Mouse (Mus musculus) ES-Bruce4 (cell line): Measurements from ENCODE around the gene Snx30.

Experiments used
- CTCF ChIP-seq: IDR thresholded peaks from one replicate; pipeline ENCODE4 v1.8.1; 2011; ENCODE audit warnings: low read depth, low read length
- EP300 ChIP-seq: IDR thresholded peaks from 2 replicates; pipeline ENCODE4 v1.6.1; 2011; ENCODE audit warnings: low read depth, low read length; ENCODE audit not compliant: insufficient read depth
- POLR2A ChIP-seq: IDR thresholded peaks from one replicate; pipeline ENCODE4 v1.8.1; 2011; ENCODE audit warnings: low read length; ENCODE audit not compliant: insufficient read depth

GRCm38 (mm10) chr4:59822119-59822518 lies 16.5 kb downstream of the Snx30 start:
- TF ChIP-seq POLR2A (no peak), CTCF (no peak), EP300 (no peak)
